Mouse (Mus musculus) embryonic facial prominence, embryonic 13.5 days (tissue): Measurements from ENCODE around the gene S100a2. TPM values are rescaled to one million over a fixed set of nuclear protein-coding genes. Genes with fewer than 3 reads are reported as not detected.

Source experiments
- ATAC-seq: fragments of 200-750 bp; cut with Nextera tagmentation; 2 replicates; pipeline ENCODE4 v1.8.0; 2017; ENCODE audit warnings: low read depth; ENCODE audit not compliant: insufficient number of reproducible peaks, insufficient read depth, low FRiP score, low TSS enrichment
- H3K27ac ChIP-seq: fragments of 300-500 bp; sonication (generic); 2 replicates; pipeline ENCODE4 v1.5.1; 2015; ENCODE audit warnings: moderate library complexity, mild to moderate bottlenecking, inconsistent platforms
- H3K27me3 ChIP-seq: fragments of 300-500 bp; sonication (generic); 2 replicates; pipeline ENCODE4 v1.6.1; 2015; ENCODE audit warnings: mild to moderate bottlenecking, inconsistent platforms
- H3K36me3 ChIP-seq: fragments of 300-500 bp; sonication (generic); 2 replicates; pipeline ENCODE4 v1.6.1; 2015; ENCODE audit warnings: mild to moderate bottlenecking, inconsistent platforms
- H3K4me1 ChIP-seq: fragments of 300-500 bp; sonication (generic); 2 replicates; pipeline ENCODE4 v1.6.1; 2015; ENCODE audit warnings: inconsistent platforms
- H3K4me2 ChIP-seq: fragments of 300-500 bp; sonication (generic); 2 replicates; pipeline ENCODE4 v1.6.1; 2015; ENCODE audit warnings: moderate library complexity, mild to moderate bottlenecking, inconsistent platforms
- H3K4me3 ChIP-seq: fragments of 300-500 bp; sonication (generic); 2 replicates; pipeline ENCODE4 v1.5.1; 2015; ENCODE audit warnings: mild to moderate bottlenecking, inconsistent platforms
- H3K9ac ChIP-seq: fragments of 300-500 bp; sonication (generic); 2 replicates; pipeline ENCODE4 v1.6.1; 2015; ENCODE audit warnings: mild to moderate bottlenecking, inconsistent platforms
- H3K9me3 ChIP-seq: fragments of 300-500 bp; sonication (generic); 2 replicates; pipeline ENCODE4 v1.6.1; 2016; ENCODE audit warnings: inconsistent platforms
- WGBS: fragments of 180-500 bp; shearing (Covaris S2); methylation state at CpG from one replicate; pipeline ENCODE4 v1.1.7; 2015; ENCODE audit warnings: mixed read lengths; 5-methylcytosine and 5-hydroxymethylcytosine counted together
- polyA plus RNA-seq: library from polyadenylated mRNA; unstranded; fragments of >200 nt; fragmentation: Nextera tagmentation; extraction: Ambion mirVana; gene quantifications from 2 replicates; pipeline ENCODE4 v1.2.1, GENCODE M21; 2015

Gene S100a2
- polyA plus RNA-seq, 1 experiment from 2014 or later, result not detected

- WGBS, result 22% methylated on average over 6 of the region's 6 CpGs
- Histone ChIP-seq H3K27ac (0 out of 2 replicates have a peak overlapping the region, but pooled peaks have one; percentile 33), H3K4me3 (no peak overlapping the region), H3K4me1 (peaks cover 24% of the 10 kb centered on the region; the same call in 1 of the 2 replicates), H3K36me3 (no peaks in the 10 kb centered on the region), H3K4me2 (no peak overlapping the region), H3K27me3 (no peaks in the 10 kb centered on the region), H3K9me3 (no peaks in the 10 kb centered on the region), H3K9ac (no peak overlapping the region)
- ATAC-seq, result no peak
Measured at GRCm38 (mm10) chr3:90597736-90598135, 7.7 kb downstream of the S100a2 start.

DNA sequence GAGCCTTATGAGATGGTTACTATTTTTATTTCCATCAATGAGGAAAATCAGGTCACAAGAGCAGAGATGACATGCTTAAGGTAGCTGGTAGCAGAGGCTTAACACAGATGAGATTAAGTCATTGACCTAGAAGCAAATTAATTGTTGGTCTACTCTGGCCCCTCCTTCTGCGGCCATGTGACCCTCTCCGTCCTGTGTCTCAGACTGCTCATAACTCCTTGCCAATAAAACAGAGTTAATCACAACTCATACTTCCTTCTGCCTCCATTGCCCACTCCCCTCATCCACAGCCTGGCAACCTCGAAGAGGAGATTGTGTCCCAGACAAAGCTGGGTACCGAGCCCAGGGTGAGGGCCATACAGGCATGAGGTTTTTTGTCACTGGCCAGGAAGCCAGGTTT is 8.2 kb downstream of the S100a2 start:
- 80% methylated on average over 4 of the region's 4 CpGs for whole genome bisulfite sequencing
- Histone ChIP-seq H3K9ac (no peak overlapping the region), H3K4me3 (no peak overlapping the region)

DNA sequence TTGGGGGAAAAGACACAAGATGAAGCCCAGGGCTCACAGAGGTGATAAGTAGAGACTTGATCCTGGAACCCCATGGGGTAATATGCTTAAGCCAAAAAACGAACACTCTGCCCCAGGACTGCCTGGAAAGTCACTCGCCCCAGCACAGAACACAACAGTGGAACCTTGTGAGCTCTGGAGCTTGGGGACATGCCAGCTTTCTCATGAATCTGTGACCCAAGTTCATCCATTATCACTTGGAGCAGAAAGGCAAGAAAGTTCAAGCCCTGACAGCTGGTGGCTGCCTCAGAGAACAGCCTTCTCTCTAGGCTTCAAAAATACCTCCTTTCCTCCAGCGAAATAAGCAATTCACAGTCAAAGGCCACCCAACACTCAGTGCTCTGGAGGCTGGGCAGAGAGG is 9.4 kb downstream of the S100a2 start:
- H3K4me3 ChIP-seq, result no peak overlapping the region
- H3K4me1 ChIP-seq, result peaks cover 40% of the 10 kb centered on the region
- ATAC-seq, result no peak
- 85% methylated on average over 3 of the region's 3 CpGs for WGBS
- no peak overlapping the region for H3K27ac ChIP-seq
- no peaks in the 10 kb centered on the region for H3K9me3 ChIP-seq
- no peak overlapping the region for H3K4me2 ChIP-seq
- H3K36me3 ChIP-seq, result no peaks in the 10 kb centered on the region
- no peaks in the 10 kb centered on the region for H3K27me3 ChIP-seq
- H3K9ac ChIP-seq, result no peak overlapping the region

More for the DNA sequence above, 8.2 kb downstream of the S100a2 start:
- Histone ChIP-seq H3K4me1 (peaks cover 29% of the 10 kb centered on the region), H3K4me2 (no peak overlapping the region), H3K36me3 (no peaks in the 10 kb centered on the region), H3K27ac (no peak overlapping the region), H3K9me3 (no peaks in the 10 kb centered on the region), H3K27me3 (no peaks in the 10 kb centered on the region)
- ATAC-seq, result no peak

DNA sequence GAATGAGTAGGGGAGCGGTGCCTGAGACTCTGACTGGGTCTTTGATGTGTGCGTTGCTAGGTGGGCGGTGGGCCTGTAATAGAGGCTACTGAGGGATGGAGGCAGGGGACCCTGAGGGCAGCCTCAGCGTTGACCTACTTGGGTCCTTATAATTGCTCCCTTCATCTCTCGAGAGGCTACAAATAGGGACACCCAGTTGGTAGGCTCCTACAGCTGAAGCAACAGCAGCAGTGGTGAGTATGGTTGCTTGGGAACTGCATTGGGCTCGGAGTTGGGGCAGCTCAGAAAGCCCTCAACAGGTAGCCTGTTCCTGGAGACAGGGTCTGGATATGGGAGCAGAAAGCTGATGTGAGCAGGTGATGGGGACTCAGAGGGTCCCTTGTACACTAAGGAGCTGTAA is 10.0 kb downstream of the S100a2 start:
- no peak for ATAC-seq
- Histone ChIP-seq H3K27me3 (no peaks in the 10 kb centered on the region), H3K9me3 (no peaks in the 10 kb centered on the region), H3K4me1 (peaks cover 46% of the 10 kb centered on the region), H3K27ac (peak overlapping the region; percentile 60; the same call in 1 of the 2 replicates), H3K9ac (no peak overlapping the region), H3K36me3 (no peaks in the 10 kb centered on the region), H3K4me2 (no peak overlapping the region), H3K4me3 (no peak overlapping the region)
- 70% methylated on average over 6 of the region's 6 CpGs for WGBS

DNA sequence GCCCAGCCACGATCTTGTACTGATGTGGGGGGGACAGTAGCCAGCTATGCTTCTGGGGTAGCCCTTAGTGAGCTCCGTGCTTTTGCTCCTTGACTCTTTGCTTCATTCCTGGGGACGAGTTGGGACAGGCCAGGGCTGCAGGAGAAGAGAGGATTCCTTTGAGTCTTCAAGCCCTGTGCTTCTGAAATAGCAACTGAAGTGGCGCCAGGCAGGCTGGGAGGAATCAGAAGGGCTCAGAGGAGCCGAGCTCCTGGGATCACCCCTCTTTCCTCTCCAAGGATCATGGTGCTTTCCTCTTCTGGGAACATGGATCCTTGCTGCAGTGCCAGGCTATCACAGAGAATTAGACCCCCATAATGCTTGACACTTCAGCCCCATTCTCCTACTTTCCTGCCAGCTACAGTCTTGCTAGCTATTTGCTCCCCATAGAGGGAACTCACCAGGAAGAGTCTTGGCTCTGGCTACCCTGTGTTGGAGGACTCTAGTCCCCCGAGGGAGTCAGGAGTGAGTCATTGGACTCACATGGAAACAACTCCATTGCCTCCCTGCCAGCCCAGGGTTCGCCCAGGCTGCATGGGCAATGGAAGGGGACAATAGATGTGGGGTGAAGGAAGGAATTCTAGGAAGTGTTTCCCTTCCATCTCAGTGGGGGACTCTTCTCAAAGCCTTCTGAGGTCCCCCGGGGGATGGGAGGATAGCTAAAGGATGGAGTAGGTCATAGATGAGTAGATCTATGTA is 10.6 kb downstream of the S100a2 start:
- Histone ChIP-seq H3K9ac (no peak overlapping the region), H3K4me3 (no peak overlapping the region), H3K4me2 (no peak overlapping the region), H3K9me3 (no peaks in the 10 kb centered on the region), H3K4me1 (peaks cover 52% of the 10 kb centered on the region), H3K27ac (peak overlapping the region; percentile 60), H3K27me3 (no peaks in the 10 kb centered on the region), H3K36me3 (no peaks in the 10 kb centered on the region)
- 67% methylated on average over 8 of the region's 8 CpGs for WGBS
- ATAC-seq, result no peak

- H3K4me2 ChIP-seq, result no peak within 1 kb of the TSS
- H3K36me3 ChIP-seq, result no peaks in the 10 kb centered on the region
- H3K4me3 ChIP-seq, result no peak within 1 kb of the TSS
- H3K9me3 ChIP-seq, result no peaks in the 10 kb centered on the region
- peak within 1 kb of the TSS; percentile 97 for H3K27ac ChIP-seq
- H3K4me1 ChIP-seq, result peaks cover 61% of the 10 kb centered on the region
- WGBS, result 85% methylated on average over 11 of the region's 11 CpGs
- ATAC-seq, result no peak
- no peaks in the 10 kb centered on the region for H3K27me3 ChIP-seq
- H3K9ac ChIP-seq, result no peak within 1 kb of the TSS
Measured at GRCm38 (mm10) chr3:90601486-90602110, 11.6 kb downstream of the S100a2 start, which contains the start of gene Gm42674. Gene Gm42674, plus strand, starts transcription at chr3:90601904.

- 0 out of 2 replicates have a peak within 1 kb of the TSS, but pooled peaks have one; percentile 12 for H3K9ac ChIP-seq
- H3K4me1 ChIP-seq, result peaks cover 58% of the 10 kb centered on the region
- WGBS, result 22% methylated on average over 3 of the region's 3 CpGs
- H3K4me3 ChIP-seq, result no peak within 1 kb of the TSS
- peak within 1 kb of the TSS; percentile 33 for H3K4me2 ChIP-seq
- no peaks in the 10 kb centered on the region for H3K27me3 ChIP-seq
- peak; percentile 43; the same call in 1 of the 2 replicates for ATAC-seq
- H3K27ac ChIP-seq, result peak within 1 kb of the TSS; percentile 97
- no peaks in the 10 kb centered on the region for H3K36me3 ChIP-seq
- no peaks in the 10 kb centered on the region for H3K9me3 ChIP-seq
Measured at GRCm38 (mm10) chr3:90603623-90604022, 13.6 kb downstream of the S100a2 start, which contains the start of gene S100a4. Gene S100a4, plus strand, starts transcription at chr3:90603771.

DNA sequence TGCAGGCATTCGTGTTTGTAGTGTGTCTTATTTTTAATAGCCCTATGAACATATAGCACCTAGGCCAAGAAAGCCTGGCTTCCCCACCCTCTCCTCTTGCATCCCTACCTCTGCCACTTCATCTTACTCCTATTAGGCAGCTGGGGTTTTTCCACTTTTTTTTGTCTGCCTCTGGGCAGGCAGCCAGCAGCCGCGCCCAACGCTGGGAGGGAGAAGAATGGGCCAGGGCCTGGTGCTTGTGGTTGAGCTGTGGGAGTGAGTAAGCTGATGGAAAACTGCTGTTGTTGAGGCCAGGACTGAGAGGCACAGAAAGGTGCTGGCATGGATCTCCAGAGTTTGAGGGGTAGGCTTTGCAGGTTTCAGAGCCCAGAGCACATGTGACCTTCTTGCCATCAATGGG is 14.4 kb downstream of the S100a2 start:
- WGBS, result 18% methylated on average over 4 of the region's 4 CpGs

GRCm38 (mm10) chr3:90605049-90605448 is 15.0 kb downstream of the S100a2 start:
- Histone ChIP-seq H3K27me3 (no peaks in the 10 kb centered on the region), H3K4me1 (peaks cover 55% of the 10 kb centered on the region), H3K4me3 (no peak overlapping the region), H3K4me2 (peak overlapping the region; percentile 33), H3K9ac (no peak overlapping the region), H3K36me3 (no peaks in the 10 kb centered on the region), H3K27ac (peak overlapping the region; percentile 97), H3K9me3 (no peaks in the 10 kb centered on the region)
- 56% methylated on average over 3 of the region's 3 CpGs for WGBS
- no peak for ATAC-seq

More for the DNA sequence above, 14.4 kb downstream of the S100a2 start:
- Histone ChIP-seq H3K4me2 (peak overlapping the region; percentile 33), H3K27ac (peak overlapping the region; percentile 97), H3K9ac (no peak overlapping the region), H3K9me3 (no peaks in the 10 kb centered on the region), H3K4me3 (no peak overlapping the region), H3K36me3 (no peaks in the 10 kb centered on the region), H3K4me1 (peaks cover 58% of the 10 kb centered on the region), H3K27me3 (no peaks in the 10 kb centered on the region)
- peak; percentile 83 for ATAC-seq

DNA sequence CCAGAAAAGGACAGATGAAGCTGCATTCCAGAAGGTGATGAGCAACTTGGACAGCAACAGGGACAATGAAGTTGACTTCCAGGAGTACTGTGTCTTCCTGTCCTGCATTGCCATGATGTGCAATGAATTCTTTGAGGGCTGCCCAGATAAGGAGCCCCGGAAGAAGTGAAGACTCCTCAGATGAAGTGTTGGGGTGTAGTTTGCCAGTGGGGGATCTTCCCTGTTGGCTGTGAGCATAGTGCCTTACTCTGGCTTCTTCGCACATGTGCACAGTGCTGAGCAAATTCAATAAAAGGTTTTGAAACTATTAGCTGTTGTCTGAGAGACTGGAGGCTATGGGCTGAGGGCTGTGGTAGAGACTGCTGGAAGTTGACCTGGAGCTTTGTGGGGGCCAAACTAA is 15.7 kb downstream of the S100a2 start:
- peaks cover 48% of the 10 kb centered on the region for H3K4me1 ChIP-seq
- no peak for ATAC-seq
- WGBS, result 41% methylated on average over 2 of the region's 2 CpGs

GRCm38 (mm10) chr3:90606185-90606584 is 16.1 kb downstream of the S100a2 start:
- ATAC-seq, result no peak
- no peak overlapping the region for H3K4me3 ChIP-seq
- no peaks in the 10 kb centered on the region for H3K36me3 ChIP-seq
- no peaks in the 10 kb centered on the region for H3K9me3 ChIP-seq
- H3K4me1 ChIP-seq, result peaks cover 47% of the 10 kb centered on the region
- no peak overlapping the region for H3K9ac ChIP-seq
- H3K27me3 ChIP-seq, result no peaks in the 10 kb centered on the region
- WGBS, result 30% methylated on average over 6 of the region's 6 CpGs
- peak overlapping the region; percentile 5 for H3K4me2 ChIP-seq
- peak overlapping the region; percentile 97 for H3K27ac ChIP-seq

More for the DNA sequence above, 15.7 kb downstream of the S100a2 start:
- Histone ChIP-seq H3K27me3 (no peaks in the 10 kb centered on the region), H3K4me2 (peak overlapping the region; percentile 5), H3K9ac (no peak overlapping the region), H3K36me3 (no peaks in the 10 kb centered on the region), H3K4me3 (no peak overlapping the region), H3K27ac (peak overlapping the region; percentile 97), H3K9me3 (no peaks in the 10 kb centered on the region)

DNA sequence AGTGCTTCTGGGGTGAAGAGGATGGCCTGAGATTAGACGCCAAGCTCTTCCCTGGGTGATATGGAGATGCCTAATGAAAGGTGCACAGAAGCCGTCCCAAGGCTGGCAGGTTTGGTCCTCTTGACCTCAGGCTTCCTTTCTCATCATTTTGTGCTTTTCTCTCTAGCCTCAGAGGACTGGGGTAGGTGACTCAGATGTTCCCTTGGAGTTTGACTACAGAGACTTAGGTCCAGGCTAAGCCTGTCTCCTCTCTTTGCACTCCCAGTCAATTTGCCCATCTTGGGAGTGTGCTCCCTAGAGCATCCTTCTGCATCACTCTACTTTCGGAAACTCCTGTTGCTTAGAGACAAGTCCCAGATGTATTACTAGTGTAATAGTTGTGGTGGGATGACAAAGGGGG is 17.3 kb downstream of the S100a2 start:
- 80% methylated on average over 3 of the region's 3 CpGs for WGBS
- H3K4me2 ChIP-seq, result no peak overlapping the region
- no peaks in the 10 kb centered on the region for H3K9me3 ChIP-seq
- H3K4me1 ChIP-seq, result peaks cover 45% of the 10 kb centered on the region
- no peaks in the 10 kb centered on the region for H3K36me3 ChIP-seq
- no peak for ATAC-seq
- no peak overlapping the region for H3K9ac ChIP-seq
- no peak overlapping the region for H3K4me3 ChIP-seq
- H3K27ac ChIP-seq, result no peak overlapping the region; the same call in 1 of the 2 replicates
- H3K27me3 ChIP-seq, result no peaks in the 10 kb centered on the region
